Mouse (Mus musculus) liver, postnatal 0 days (tissue): Measurements from ENCODE around the gene Srgap1.

Source experiments
- CTCF ChIP-seq: sonication (generic); IDR thresholded peaks from 2 replicates; pipeline ENCODE4 v1.5.1; 2016; ENCODE audit warnings: antibody characterized with exemption, low read depth
- EP300 ChIP-seq: IDR thresholded peaks from 2 replicates; pipeline ENCODE4 v1.6.1; 2016; ENCODE audit warnings: antibody characterized with exemption, low read depth, mild to moderate bottlenecking

DNA sequence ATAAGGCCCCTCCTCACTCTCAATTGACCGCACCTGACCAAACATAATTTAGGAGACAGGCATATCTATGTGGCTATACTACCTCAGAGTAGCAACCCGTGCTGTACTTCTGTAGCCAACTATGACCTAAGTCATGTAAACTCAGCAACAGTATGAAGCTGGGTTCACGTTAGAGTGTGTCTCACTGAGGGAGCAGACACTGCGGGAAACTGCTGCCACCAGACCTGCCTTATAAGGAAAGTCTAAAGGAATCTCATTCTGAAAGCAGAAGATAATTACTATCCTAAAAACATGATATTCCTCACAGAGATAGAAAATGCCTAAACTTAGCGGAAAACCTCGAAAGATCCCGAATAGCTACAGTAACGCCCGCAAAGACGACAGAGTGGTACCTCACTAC, 62.2 kb downstream of the Srgap1 start:
- no peak for TF ChIP-seq CTCF
- TF ChIP-seq EP300: no peak
